Mouse (Mus musculus) adrenal gland, postnatal 25 days (tissue): ENCODE measurements at regions not wholly inside any gene's neighbourhood (a gene's known extent, or its start where the extent isn't known, plus 50 kb on each side); places are given as distances from the start of the nearest gene placed in this dataset.

Source experiments
- DNase-seq: peaks from one replicate; pipeline ENCODE4 v3.0.0; 2021; ENCODE audit warnings: mixed read lengths

- DNase-seq = no peak
These were observed 206.2 kb upstream of the Plpp4 start for GRCm38 (mm10) chr7:129050675-129051074.

GRCm38 (mm10) chr7:129066891-129067290, 189.9 kb upstream of the Plpp4 start:
- DNase-seq = no peak

GRCm38 (mm10) chr7:129068137-129068536, 188.7 kb upstream of the Plpp4 start:
- no peak for DNase-seq

- DNase-seq = no peak
These were observed 177.0 kb upstream of the Plpp4 start for GRCm38 (mm10) chr7:129079786-129080185.

GRCm38 (mm10) chr7:129091441-129091840, 165.4 kb upstream of the Plpp4 start:
- DNase-seq = no peak

- DNase-seq = no peak
These were observed 160.3 kb upstream of the Plpp4 start for GRCm38 (mm10) chr7:129096374-129097069.

GRCm38 (mm10) chr7:129102437-129102836, 154.4 kb upstream of the Plpp4 start:
- DNase-seq = no peak

GRCm38 (mm10) chr7:129134176-129134575, 122.7 kb upstream of the Plpp4 start:
- no peak for DNase-seq

GRCm38 (mm10) chr7:129134661-129135215, 122.1 kb upstream of the Plpp4 start:
- no peak for DNase-seq

GRCm38 (mm10) chr7:129137303-129137990, 119.4 kb upstream of the Plpp4 start:
- DNase-seq = no peak

- no peak for DNase-seq
These were observed 114.8 kb upstream of the Plpp4 start for GRCm38 (mm10) chr7:129141942-129142598.

- DNase-seq = no peak
These were observed 114.3 kb upstream of the Plpp4 start for GRCm38 (mm10) chr7:129142599-129142949.

GRCm38 (mm10) chr7:129155577-129155976, 101.3 kb upstream of the Plpp4 start:
- DNase-seq = no peak

GRCm38 (mm10) chr7:129169971-129170370, 86.9 kb upstream of the Plpp4 start:
- no peak for DNase-seq

- no peak for DNase-seq
These were observed 65.9 kb upstream of the Plpp4 start for GRCm38 (mm10) chr7:129190933-129191332.

GRCm38 (mm10) chr7:129207029-129207428, 49.8 kb upstream of the Plpp4 start:
- no peak for DNase-seq
